Mouse (Mus musculus) spleen, adult 2 months (tissue): ENCODE measurements at regions not wholly inside any gene's neighbourhood (a gene's known extent, or its start where the extent isn't known, plus 50 kb on each side); places are given as distances from the start of the nearest gene placed in this dataset.

Experiments
- DNase-seq, 2 experiments: peaks; one replicate each; pipeline versions ENCODE4 v3.0.0 to v3.0.0-alpha.2; 2012 to 2021; ENCODE audit warnings: low spot score in 2 of 2, low read depth in 1 of 2
- H3K27ac ChIP-seq: fragments of 200-500 bp; 2 replicates; pipeline ENCODE4 v1.5.1; 2012; ENCODE audit warnings: low read length, inconsistent platforms; ENCODE audit not compliant: insufficient read depth
- H3K27me3 ChIP-seq: fragments of 200-500 bp; 2 replicates; pipeline ENCODE4 v1.6.1; 2012; ENCODE audit warnings: mild to moderate bottlenecking, moderate library complexity, low read length, inconsistent platforms; ENCODE audit not compliant: control insufficient read depth, insufficient read depth
- H3K36me3 ChIP-seq: fragments of 200-500 bp; 2 replicates; pipeline ENCODE4 v1.6.1; 2012; ENCODE audit warnings: mild to moderate bottlenecking, low read length, inconsistent platforms; ENCODE audit not compliant: control insufficient read depth, insufficient read depth
- H3K4me1 ChIP-seq: fragments of 200-500 bp; 2 replicates; pipeline ENCODE4 v1.6.1; 2011; ENCODE audit warnings: inconsistent platforms; ENCODE audit not compliant: control insufficient read depth, insufficient read depth, insufficient read length
- H3K4me3 ChIP-seq: fragments of 200-500 bp; 2 replicates; pipeline ENCODE4 v1.5.1; 2011; ENCODE audit warnings: mild to moderate bottlenecking, inconsistent platforms; ENCODE audit not compliant: insufficient read depth, insufficient read length; ENCODE audit errors: extremely low read depth
- CTCF ChIP-seq: fragments of 200-500 bp; IDR thresholded peaks from 2 replicates; pipeline ENCODE4 v1.5.1; 2011; ENCODE audit warnings: mild to moderate bottlenecking, inconsistent platforms; ENCODE audit not compliant: insufficient read depth, insufficient read length, insufficient replicate concordance; ENCODE audit errors: extremely low read depth
- POLR2A ChIP-seq: fragments of 200-500 bp; IDR thresholded peaks from 2 replicates; pipeline ENCODE4 v1.6.1; 2011; ENCODE audit warnings: low read depth, low read length, inconsistent platforms
- WGBS: fragments of 180-500 bp; shearing (Covaris S2); methylation state at CpG from one replicate; pipeline ENCODE4 v1.1.7; 2018; 5-methylcytosine and 5-hydroxymethylcytosine counted together

DNA sequence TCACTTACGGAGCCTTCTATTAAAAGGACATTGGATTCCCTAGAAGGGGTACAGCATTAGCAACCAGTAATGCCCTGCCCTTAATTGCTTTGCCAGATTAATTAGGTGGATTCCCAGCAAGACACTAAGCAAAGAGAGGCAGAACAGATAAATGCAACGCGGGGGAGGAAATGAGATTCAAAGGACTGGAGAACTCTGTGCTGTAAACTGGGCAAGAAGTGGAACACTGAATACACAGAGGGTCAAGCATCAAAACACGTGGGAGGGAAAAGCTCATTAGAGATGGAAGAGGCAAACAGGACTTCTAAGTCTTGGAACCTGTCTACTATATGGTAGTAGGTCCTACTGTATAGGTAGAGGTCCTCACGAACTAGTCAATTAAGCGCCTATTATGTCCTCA lies 68.5 kb upstream of the Fer start:
- no peaks in the 10 kb centered on the region for H3K27me3 ChIP-seq
- WGBS = 82% methylated on average over 6 of the region's 6 CpGs
- DNase-seq = no peak

DNA sequence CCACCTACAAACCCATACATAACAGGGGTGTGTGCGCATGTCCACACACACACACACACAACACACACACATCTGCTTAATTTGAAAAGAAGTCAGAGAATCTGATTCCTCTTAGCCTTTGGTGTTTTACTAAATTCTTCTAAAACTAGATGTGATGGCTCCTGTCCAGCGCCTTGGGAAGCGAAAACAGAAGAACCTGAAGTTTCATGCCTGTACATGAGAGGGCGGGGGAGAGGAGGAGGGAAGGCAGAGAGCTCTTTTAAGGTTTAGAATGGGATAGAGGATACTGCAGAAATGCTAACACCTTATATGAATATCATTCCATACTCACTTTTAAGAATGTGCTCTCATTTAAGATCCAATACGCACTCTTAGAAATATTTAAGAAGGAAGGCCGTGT lies 64.5 kb upstream of the Fer start:
- no peaks in the 10 kb centered on the region for H3K27me3 ChIP-seq
- 89% methylated on average over 6 of the region's 6 CpGs for WGBS
- TF ChIP-seq POLR2A = no peak
- TF ChIP-seq CTCF = no peak
- H3K4me1 ChIP-seq = no peaks in the 10 kb centered on the region
- no peak overlapping the region for H3K4me3 ChIP-seq
- H3K36me3 ChIP-seq = no peaks in the 10 kb centered on the region
- no peak for DNase-seq
- H3K27ac ChIP-seq = no peak overlapping the region

More for the DNA sequence above, 68.5 kb upstream of the Fer start:
- TF ChIP-seq POLR2A = no peak
- TF ChIP-seq CTCF = no peak
- no peak overlapping the region for H3K27ac ChIP-seq
- H3K36me3 ChIP-seq = no peaks in the 10 kb centered on the region
- H3K4me1 ChIP-seq = no peaks in the 10 kb centered on the region
- no peak overlapping the region for H3K4me3 ChIP-seq

DNA sequence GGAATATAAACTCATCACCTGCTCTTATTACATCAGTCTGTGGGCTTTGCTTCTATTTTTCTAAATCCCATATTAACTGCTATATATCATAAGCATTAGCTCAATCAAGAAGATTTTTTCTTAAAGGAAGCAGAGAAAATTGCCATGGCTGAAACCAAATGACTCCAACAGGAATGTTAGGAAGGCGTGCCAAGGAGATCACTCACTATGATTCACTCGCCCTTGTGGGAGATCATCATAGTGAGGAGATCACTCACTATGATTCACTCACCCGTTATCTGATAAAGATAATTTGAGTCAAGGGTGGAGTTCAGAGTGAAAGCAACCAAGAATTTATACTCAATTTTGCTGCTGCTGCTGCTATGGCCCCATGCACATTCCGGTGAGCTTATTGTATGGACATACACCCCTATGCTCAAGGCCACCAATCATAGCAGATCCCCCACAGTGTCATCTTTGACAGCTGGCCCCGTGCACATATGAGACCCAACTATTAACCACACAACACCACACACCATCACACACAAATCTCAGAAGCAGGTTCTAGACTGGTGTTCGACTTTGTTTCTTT lies 63.8 kb upstream of the Fer start:
- WGBS = 83% methylated on average over 6 of the region's 6 CpGs
- TF ChIP-seq POLR2A = no peak
- TF ChIP-seq CTCF = no peak
- DNase-seq = no peak

DNA sequence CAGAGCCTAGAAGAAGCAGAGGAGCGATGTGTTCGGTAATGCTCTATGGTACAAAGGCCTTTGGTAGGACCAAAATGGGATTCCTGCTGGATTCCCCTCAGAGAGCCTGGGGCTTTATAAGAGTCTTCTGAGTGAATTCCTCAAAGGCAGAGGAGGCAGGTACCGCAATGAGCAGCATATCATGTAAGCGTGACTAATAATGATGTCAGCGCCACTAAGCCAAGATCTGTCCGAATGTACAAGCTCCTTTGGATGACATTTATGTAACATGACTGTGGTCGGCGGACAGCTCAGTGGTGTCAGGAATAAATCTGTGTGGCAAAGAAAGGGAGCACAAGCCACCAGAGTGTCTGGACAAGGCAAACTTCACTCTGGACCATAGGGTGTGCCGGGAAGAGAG lies 61.5 kb upstream of the Fer start:
- Histone ChIP-seq H3K27ac (no peak overlapping the region), H3K4me1 (no peaks in the 10 kb centered on the region), H3K27me3 (no peaks in the 10 kb centered on the region), H3K36me3 (no peaks in the 10 kb centered on the region), H3K4me3 (no peak overlapping the region)
- TF ChIP-seq POLR2A = no peak
- no peak for TF ChIP-seq CTCF
- DNase-seq = no peak
- WGBS = 89% methylated on average over 9 of the region's 9 CpGs

More for the DNA sequence above, 63.8 kb upstream of the Fer start:
- H3K4me1 ChIP-seq = no peaks in the 10 kb centered on the region
- no peak overlapping the region for H3K27ac ChIP-seq
- H3K4me3 ChIP-seq = no peak overlapping the region
- no peaks in the 10 kb centered on the region for H3K36me3 ChIP-seq
- no peaks in the 10 kb centered on the region for H3K27me3 ChIP-seq

DNA sequence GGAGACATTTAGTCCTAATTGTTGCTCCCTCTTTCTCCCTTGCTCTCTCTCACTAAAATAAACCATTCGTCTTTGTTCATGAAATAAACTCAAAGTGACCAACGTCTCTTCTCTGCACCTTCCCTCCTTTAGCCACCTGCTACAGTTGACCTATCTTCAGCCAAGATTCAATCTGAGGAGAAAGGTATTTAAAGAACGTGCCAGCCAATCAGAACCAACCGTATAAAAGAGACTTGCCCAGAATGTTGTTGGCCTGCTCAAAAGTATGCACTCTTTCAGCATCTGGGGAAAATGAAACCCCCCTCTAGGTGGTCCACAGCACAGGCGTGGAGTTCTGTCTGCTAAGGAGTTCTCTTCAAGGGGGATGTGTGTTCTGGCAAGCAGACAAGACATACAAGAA lies 60.0 kb upstream of the Fer start:
- Histone ChIP-seq H3K36me3 (no peaks in the 10 kb centered on the region), H3K27ac (no peak overlapping the region), H3K4me1 (no peaks in the 10 kb centered on the region), H3K4me3 (no peak overlapping the region), H3K27me3 (no peaks in the 10 kb centered on the region)
- no peak for TF ChIP-seq POLR2A
- TF ChIP-seq CTCF = no peak
- no peak for DNase-seq
- 82% methylated on average over 5 of the region's 5 CpGs for WGBS

DNA sequence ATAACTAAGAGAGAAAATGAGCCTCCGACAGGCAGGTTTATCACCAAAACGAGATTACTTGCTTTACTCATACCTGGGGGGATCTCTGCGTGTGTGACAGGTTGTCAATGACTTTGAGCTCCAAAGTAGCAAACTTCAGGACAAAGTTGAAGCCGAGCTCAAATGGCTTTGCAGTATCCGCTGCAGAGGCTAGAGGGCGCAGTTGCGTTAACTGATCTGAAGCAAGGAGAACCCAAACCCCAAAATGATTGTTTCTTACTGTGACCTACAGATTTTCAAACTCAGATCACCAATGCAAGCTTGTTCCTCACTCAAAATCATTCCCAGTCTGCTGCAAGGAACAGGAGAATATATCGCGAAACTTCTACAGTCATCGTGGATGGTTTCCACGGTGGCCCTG lies 59.3 kb upstream of the Fer start:
- no peak for TF ChIP-seq POLR2A
- TF ChIP-seq CTCF = peak; percentile 47; the same call in 1 of the 2 replicates
- WGBS = 30% methylated on average over 11 of the region's 11 CpGs
- no peaks in the 10 kb centered on the region for H3K4me1 ChIP-seq
- H3K27ac ChIP-seq = no peak overlapping the region
- peak in 1 of 2 experiments; percentile 35 for DNase-seq
- no peaks in the 10 kb centered on the region for H3K27me3 ChIP-seq
- no peak overlapping the region for H3K4me3 ChIP-seq
- no peaks in the 10 kb centered on the region for H3K36me3 ChIP-seq

DNA sequence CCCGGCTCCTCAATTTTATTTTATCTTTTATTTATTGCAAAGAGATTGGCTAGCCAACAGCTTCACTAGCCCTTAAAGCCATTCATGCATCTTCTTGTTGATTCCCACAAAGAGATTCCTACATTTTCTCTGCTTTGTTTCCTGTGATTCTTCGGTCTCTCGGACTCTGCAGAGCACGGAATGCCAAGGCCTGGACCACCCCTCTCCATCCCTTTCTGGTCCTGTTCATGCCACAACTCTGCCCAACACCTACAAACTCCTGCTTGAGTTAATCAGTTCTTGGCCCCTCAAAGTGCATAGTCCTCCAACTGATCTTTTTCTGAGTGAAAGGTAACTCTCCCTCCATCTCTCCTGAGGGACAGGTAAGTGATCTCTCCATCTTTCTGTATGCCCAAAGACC lies 58.4 kb upstream of the Fer start:
- no peaks in the 10 kb centered on the region for H3K4me1 ChIP-seq

More for the DNA sequence above, 58.4 kb upstream of the Fer start:
- no peak for DNase-seq
- Histone ChIP-seq H3K27ac (no peak overlapping the region), H3K4me3 (no peak overlapping the region), H3K36me3 (no peaks in the 10 kb centered on the region), H3K27me3 (no peaks in the 10 kb centered on the region)
- WGBS = 95% methylated on average over 4 of the region's 4 CpGs
- TF ChIP-seq POLR2A (no peak), CTCF (no peak)
